19 mouse cellular contexts compared by ENCODE assay signal in the genomic region with DNA sequence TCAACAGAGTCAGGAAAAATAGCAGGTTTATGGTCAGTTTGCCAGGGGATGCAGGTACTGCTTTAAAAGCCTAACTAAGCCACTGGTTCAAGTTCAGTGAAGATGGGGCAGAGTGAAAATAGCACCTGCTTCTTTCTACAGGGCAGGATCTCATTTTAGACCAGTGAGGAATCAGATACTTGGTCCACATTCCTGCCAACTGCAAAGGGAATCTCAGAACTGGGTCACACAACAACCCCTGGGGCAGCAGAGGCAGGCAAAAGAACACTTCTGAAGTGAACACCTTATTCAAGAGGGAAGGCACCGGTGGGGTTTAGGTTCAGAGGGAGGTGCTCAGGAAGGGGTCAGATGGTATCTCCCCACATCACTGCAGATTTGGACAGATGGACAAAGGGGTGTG.
"Had no signal": no experiment of that assay in that cellular context is flagged by ENCODE, and none has a peak within 500 bp of the region (broad histone marks: within the 10 kb centered on the region; RNA-seq: fewer than 3 reads in every experiment).

No protein-coding gene starts in this region.

- H3K4me3 ChIP-seq: midbrain, embryonic 10.5 days; midbrain, embryonic 12.5 days; myocyte; neural tube, embryonic 13.5 days; neural tube, embryonic 15.5 days; stomach, embryonic 15.5 days had no signal

- H3K9ac ChIP-seq: lung, embryonic 14.5 days; midbrain, embryonic 12.5 days; neural tube, embryonic 13.5 days; neural tube, embryonic 15.5 days; stomach, embryonic 15.5 days had no signal

- DNase-seq: lung, embryonic 14.5 days; lung, postnatal 10 days; lung, postnatal 4 days; midbrain, embryonic 14.5 days; retina, postnatal 1 day; right cerebral cortex, adult 18-20 months; right cerebral cortex, postnatal 25 days; right cerebral cortex, postnatal 4 days; thymus, adult 2 months; thymus, postnatal 14 days; thymus, postnatal 36 days had no signal

- H3K9me3 ChIP-seq: midbrain, embryonic 10.5 days; midbrain, embryonic 12.5 days; neural tube, embryonic 13.5 days; neural tube, embryonic 15.5 days; stomach, embryonic 15.5 days had no signal

- H3K27ac ChIP-seq: midbrain, embryonic 10.5 days; midbrain, embryonic 12.5 days; neural tube, embryonic 13.5 days; neural tube, embryonic 15.5 days; stomach, embryonic 15.5 days; stomach, postnatal 0 days had no signal

- H3K36me3 ChIP-seq: midbrain, embryonic 10.5 days; midbrain, embryonic 12.5 days; neural tube, embryonic 13.5 days; neural tube, embryonic 15.5 days; stomach, embryonic 15.5 days had no signal

- ATAC-seq: midbrain, embryonic 16.5 days had no signal

- H3K4me1 ChIP-seq: midbrain, embryonic 12.5 days; neural tube, embryonic 13.5 days; neural tube, embryonic 15.5 days; stomach, embryonic 15.5 days had no signal

- H3K4me2 ChIP-seq: lung, embryonic 14.5 days; midbrain, embryonic 12.5 days; neural tube, embryonic 13.5 days; neural tube, embryonic 15.5 days; stomach, embryonic 15.5 days had no signal

- H3K27me3 ChIP-seq: midbrain, embryonic 12.5 days; neural tube, embryonic 13.5 days; neural tube, embryonic 15.5 days; stomach, embryonic 15.5 days had no signal
